Mouse (Mus musculus): ENCODE measurements around the gene Zfpm1. TPM values are rescaled to one million over a fixed set of nuclear protein-coding genes. Genes with fewer than 3 reads are reported as not detected.

Gene Zfpm1
- polyA plus RNA-seq, 1 experiment: 708 TPM

GRCm38 (mm10) chr8:122266867-122267266 is 15.1 kb upstream of the Zfpm1 start:
- TF ChIP-seq GATA1 (IDR thresholded peaks at IDR 0.05; ENCODE audit: low read length): no peak

GRCm38 (mm10) chr8:122268861-122269260 is 13.1 kb upstream of the Zfpm1 start:
- TF ChIP-seq GATA1 (IDR thresholded peaks at IDR 0.05; ENCODE audit: low read length): no peak

GRCm38 (mm10) chr8:122269404-122269803 is 12.5 kb upstream of the Zfpm1 start:
- TF ChIP-seq GATA1 (IDR thresholded peaks at IDR 0.05; ENCODE audit: low read length): no peak

- no peak for TF ChIP-seq GATA1 (IDR thresholded peaks at IDR 0.05; ENCODE audit: low read length)
Observed at GRCm38 (mm10) chr8:122270555-122270954, 11.4 kb upstream of the Zfpm1 start.

- TF ChIP-seq GATA1 (IDR thresholded peaks at IDR 0.05; ENCODE audit: low read length): no peak
Observed at GRCm38 (mm10) chr8:122273152-122273551, 8.8 kb upstream of the Zfpm1 start.

GRCm38 (mm10) chr8:122273826-122274225 is 8.1 kb upstream of the Zfpm1 start:
- no peak for TF ChIP-seq GATA1 (IDR thresholded peaks at IDR 0.05; ENCODE audit: low read length)

- no peak for TF ChIP-seq GATA1 (IDR thresholded peaks at IDR 0.05; ENCODE audit: low read length)
Observed at GRCm38 (mm10) chr8:122274651-122275391, 7.1 kb upstream of the Zfpm1 start.

- no peak for TF ChIP-seq GATA1 (IDR thresholded peaks at IDR 0.05; ENCODE audit: low read length)
Observed at GRCm38 (mm10) chr8:122276308-122276707, 5.6 kb upstream of the Zfpm1 start.

- TF ChIP-seq GATA1 (IDR thresholded peaks at IDR 0.05; ENCODE audit: low read length): no peak
Observed at GRCm38 (mm10) chr8:122277204-122277995, 4.5 kb upstream of the Zfpm1 start.

GRCm38 (mm10) chr8:122280156-122280555 is 1.8 kb upstream of the Zfpm1 start:
- TF ChIP-seq GATA1 (IDR thresholded peaks at IDR 0.05; ENCODE audit: low read length): no peak

GRCm38 (mm10) chr8:122280588-122281316 is 1.2 kb upstream of the Zfpm1 start:
- no peak for TF ChIP-seq GATA1 (IDR thresholded peaks at IDR 0.05; ENCODE audit: low read length)

- no peak for TF ChIP-seq GATA1 (IDR thresholded peaks at IDR 0.05; ENCODE audit: low read length)
Observed at GRCm38 (mm10) chr8:122281317-122282034, 465 bp upstream of the Zfpm1 start.

GRCm38 (mm10) chr8:122282501-122283355 is 787 bp downstream of the Zfpm1 start:
- no peak for TF ChIP-seq GATA1 (IDR thresholded peaks at IDR 0.05; ENCODE audit: low read length)
